Mouse (Mus musculus) erythroblast, embryonic 14.5 days (primary cell): ENCODE results near the gene Khk.

Experiments
- GATA1 ChIP-seq: IDR thresholded peaks from 2 replicates; pipeline ENCODE4 v1.6.1; 2012; ENCODE audit warnings: low read length, inconsistent platforms, mixed read lengths
- TAL1 ChIP-seq: IDR thresholded peaks from 3 replicates; pipeline ENCODE4 v1.6.1; 2012; ENCODE audit warnings: low read length, inconsistent platforms, mixed read lengths

DNA sequence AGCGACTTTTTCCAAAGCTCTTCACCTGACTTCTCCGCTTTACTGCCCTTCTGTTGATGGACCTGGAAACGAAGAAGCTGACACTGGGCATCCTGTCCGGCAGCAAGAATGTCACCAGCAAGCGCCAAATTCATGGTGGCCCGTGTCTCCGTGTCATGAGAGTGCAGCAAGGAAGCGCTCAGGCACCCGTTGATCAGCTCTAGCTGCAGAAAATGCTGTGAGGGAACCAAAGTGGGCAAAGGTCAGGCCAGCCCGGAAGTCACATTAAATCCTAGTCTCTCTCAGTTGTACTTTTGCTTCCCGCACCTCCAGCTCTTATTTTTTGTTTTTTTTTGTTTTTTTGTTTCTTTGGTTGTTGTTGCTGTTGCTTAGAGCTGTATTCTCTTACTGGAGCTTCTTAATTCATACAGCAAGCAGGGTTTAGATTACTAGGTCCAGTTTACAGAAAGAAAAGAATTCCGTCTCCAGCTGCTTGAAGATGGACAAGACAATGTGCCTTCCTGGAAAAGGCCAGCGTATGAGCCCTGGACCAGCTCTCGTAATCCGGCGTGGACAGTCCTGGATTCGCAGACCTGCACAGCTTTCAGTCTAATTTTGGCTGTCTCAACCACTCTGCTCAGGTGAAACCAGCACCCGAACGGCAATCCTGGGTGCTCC, 38.1 kb downstream of the Khk start:
- TF ChIP-seq GATA1 (no peak), TAL1 (no peak)
